Mouse (Mus musculus): ENCODE results near the gene Atg7.

The Atg7 gene

DNA sequence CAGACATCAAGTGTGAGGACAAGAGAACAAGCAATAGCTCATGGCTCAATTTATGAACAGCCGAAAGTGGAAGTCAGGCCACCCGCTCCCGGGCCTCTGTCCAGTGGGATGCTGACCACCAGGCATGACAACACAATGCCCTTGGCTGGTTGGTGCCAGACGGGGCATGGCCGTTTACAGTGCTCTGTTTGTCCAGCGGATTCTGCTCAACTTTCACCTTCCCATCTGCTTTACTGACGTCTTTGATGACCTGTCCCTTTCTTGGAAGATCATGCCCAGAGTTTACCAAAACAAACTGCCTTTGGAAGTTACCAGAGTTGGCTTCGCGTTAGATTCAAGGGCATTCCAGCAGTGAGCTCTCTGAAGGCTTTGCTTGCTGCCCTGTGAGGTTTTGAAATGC, 93.5 kb downstream of the Atg7 start:
- no peak for DNase-seq

- DNase-seq, result no peak
Measured at GRCm38 (mm10) chr6:114737181-114737580, 94.3 kb downstream of the Atg7 start.

DNA sequence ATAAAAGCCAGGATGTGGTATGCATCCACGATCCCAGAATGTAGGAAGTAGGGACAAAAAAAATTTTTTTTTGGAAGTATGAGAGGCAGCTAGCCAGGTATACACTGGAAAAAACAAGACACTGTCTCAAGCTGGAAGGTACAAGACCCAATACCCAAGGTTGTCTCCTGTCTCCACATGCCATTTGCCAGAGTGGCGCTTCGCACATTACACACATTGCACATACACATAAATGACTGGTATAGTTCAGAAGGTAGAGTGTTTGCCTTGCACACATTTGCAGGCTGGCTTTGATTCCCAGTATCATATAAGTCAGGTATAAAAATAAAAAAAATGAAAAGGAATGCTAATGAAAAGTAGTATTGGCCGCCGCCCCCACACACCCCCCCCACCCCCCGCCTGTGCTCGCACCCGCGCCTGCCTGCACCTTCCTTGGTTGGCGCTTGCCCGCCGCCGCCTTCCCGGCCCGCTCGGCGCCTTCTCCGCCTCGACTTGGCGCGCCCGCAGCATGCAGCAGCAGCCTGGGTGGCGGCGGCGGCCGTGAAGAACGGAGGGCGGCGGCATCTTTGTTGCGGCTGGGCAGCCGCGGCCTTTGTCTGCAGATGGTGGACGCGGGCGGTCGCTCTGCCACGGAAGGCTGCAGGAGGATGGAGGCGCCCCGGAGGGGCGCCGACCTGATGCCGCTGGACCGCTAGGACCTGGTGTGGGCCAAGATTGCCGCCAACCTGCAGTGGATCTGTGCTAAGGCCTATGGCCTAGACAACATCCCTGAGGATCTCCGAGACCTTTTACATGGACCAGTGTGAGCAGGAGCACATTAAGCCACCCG, 95.2 kb downstream of the Atg7 start:
- DNase-seq, result peak; percentile 9

- DNase-seq, result no peak
Measured at GRCm38 (mm10) chr6:114738760-114739112, 95.8 kb downstream of the Atg7 start.

DNA sequence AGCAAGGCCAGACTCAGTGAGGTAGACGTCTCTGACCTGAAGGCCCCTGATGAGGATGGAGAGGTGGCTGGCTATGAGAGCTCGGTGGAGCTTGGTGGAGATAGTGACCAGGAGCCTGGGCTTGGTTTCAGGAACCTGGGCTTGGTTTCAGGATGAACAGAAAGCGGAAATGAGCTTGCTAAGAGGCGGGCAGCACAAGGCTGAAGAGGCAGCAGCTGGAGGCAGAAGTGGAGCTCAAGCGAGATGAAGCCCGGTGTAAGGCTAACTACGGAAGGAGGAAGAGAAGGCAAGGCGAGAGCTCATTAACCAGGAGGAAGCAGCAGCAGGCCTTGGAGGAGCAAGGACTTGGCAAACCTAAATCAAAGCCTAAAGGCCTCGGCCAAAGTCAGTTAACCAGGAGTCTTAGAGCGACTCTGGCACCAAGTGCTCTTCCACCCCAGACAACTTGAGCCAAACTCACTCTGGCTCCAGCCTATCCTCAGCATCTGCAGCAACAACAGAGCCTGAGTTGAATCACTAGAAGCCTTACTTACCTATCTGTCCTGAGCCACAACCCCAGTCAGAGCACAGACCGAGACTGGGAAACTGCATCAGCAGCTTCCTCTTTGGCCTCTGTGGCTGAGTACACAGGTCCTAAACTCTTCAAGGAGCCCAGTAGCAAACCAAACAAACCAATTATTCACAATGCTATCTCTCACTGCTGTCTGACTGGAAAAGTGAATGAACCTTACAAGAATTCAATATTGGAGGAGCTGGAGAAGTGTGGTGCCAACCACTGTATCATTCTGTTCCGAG, 99.5 kb downstream of the Atg7 start:
- DNase-seq, result no peak

DNA sequence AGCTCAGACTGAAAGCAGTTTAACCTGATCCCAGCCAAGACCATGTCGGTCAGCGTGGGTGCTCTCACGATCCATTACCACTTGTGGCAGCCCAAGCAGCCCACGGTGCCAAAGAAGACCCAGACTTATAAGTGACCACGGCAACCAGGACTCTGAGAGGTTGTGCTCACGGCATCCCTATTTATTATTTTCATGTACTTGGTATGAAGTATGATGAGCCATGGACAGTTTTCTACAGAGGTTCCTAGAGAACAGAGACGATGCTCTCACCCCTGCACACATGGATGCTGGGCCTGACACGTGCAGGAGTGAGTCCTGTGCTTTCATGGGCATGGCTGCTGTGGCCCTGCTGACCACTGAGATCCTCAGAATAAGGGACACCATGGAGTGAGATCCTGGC, 100.2 kb downstream of the Atg7 start:
- DNase-seq, result no peak

DNA sequence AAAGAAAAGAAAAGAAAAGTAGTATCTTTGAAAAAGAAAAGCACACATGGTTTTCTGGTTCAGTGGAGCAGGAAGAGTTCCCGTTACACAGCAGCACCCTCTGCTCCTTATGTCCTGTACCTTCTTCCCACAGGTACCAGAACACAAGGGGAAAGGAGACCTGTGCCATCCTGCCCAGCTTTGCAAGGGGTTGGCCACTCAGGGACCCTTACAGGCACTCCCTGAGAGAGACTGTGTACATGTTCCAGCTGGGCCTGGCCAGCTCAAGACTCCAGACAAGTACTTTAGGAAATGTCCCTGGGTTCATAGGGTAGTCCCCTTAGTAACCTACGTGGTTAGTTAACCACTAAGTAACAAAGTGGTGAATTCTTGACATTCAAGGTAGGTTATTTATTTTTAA, 100.9 kb downstream of the Atg7 start:
- no peak for DNase-seq

DNA sequence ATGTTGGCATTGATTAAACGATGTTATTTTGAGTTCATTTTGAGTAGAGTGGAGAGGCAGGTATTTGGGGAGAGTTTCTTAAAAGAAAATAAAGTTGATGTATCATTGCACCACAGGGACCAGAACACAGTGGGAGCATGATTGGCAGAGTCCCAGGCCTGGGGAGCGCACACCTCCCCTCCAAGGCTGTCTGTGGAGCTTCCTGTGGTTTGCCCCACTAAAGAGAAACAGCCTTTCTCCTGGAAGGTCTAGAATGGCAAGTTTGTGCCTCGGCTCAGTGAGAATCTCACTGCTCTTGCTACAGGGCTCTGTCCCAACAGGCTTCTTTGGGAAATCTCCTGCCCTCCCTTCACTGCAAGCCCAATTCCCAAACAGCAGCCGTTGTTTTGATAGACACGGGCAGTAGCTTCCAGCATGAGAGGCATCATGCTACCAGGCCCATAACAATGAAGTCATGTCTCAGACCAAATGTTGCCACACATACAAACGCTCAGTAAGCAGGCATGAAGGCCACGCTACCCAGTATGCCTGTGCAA, 103.6 kb downstream of the Atg7 start:
- no peak for DNase-seq

- no peak for DNase-seq
Measured at GRCm38 (mm10) chr6:114748419-114748818, 105.5 kb downstream of the Atg7 start.

DNA sequence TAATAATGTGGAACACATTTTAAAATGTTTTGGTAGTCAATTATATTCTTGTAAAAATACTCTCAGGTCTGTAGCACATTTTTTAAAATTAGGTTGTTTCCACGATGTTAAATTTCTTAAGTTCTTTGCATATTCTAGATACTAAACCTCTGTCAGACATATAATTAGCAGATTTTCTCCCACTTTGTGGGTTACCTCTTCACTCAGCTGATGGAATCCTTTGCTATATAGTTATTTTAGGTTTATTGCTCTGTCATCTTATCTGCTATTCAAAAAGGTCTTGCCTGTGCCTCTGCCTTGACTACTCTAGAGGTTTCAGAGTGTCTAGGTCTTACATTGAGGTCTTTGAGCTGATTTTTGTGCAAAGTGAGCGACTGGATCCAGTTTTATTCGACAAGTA, 106.0 kb downstream of the Atg7 start:
- DNase-seq, result no peak

GRCm38 (mm10) chr6:114758795-114759194, 115.9 kb downstream of the Atg7 start:
- DNase-seq, result no peak

- DNase-seq, result no peak
Measured at GRCm38 (mm10) chr6:114766314-114766713, 123.4 kb downstream of the Atg7 start.

GRCm38 (mm10) chr6:114767710-114768109, 124.8 kb downstream of the Atg7 start:
- no peak for DNase-seq

GRCm38 (mm10) chr6:114770337-114770736, 127.4 kb downstream of the Atg7 start:
- DNase-seq, result no peak

- DNase-seq, result no peak
Measured at GRCm38 (mm10) chr6:114771502-114771901, 128.6 kb downstream of the Atg7 start.

- no peak for DNase-seq
Measured at GRCm38 (mm10) chr6:114775210-114775609, 132.3 kb downstream of the Atg7 start.

DNA sequence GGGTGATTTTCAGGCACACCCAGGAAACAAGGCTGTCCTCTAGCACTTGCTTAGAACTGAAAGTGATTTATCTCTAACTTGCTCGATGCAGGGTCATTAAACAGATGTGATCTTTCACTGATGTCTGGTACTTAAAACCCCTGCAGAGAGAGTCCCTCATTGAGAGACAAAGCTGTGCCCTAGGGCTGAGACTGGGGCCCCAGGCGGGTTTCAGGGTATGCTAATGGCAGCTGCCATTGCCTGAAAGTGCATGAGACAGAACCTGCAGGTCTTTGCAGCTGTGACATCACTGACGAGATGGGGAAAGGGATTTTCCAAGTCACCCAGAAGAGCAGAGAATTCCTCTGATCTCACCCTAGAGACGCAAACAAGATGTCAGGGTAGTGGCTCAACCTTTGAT, 135.0 kb downstream of the Atg7 start:
- no peak for DNase-seq

DNA sequence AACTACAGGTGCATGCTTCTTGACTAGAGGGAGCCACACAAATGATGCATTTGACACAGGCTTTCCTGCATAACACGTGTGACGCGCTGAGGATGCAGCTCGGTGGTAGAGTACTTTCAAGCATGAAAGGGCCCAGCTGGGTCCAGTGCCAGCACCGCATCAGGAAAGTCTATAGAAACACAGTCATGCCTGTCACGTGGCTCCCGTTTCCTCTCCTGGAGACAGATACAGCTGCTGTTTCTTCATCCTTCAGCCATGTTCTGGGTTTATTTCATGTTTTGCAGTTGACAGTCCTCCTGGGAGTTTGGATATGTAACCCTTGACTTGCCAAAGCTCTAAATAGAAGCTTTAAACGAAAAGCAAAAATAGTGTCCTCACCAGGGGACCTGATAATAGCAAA, 135.8 kb downstream of the Atg7 start:
- no peak for DNase-seq

GRCm38 (mm10) chr6:114780583-114780982, 137.7 kb downstream of the Atg7 start:
- DNase-seq, result no peak

DNA sequence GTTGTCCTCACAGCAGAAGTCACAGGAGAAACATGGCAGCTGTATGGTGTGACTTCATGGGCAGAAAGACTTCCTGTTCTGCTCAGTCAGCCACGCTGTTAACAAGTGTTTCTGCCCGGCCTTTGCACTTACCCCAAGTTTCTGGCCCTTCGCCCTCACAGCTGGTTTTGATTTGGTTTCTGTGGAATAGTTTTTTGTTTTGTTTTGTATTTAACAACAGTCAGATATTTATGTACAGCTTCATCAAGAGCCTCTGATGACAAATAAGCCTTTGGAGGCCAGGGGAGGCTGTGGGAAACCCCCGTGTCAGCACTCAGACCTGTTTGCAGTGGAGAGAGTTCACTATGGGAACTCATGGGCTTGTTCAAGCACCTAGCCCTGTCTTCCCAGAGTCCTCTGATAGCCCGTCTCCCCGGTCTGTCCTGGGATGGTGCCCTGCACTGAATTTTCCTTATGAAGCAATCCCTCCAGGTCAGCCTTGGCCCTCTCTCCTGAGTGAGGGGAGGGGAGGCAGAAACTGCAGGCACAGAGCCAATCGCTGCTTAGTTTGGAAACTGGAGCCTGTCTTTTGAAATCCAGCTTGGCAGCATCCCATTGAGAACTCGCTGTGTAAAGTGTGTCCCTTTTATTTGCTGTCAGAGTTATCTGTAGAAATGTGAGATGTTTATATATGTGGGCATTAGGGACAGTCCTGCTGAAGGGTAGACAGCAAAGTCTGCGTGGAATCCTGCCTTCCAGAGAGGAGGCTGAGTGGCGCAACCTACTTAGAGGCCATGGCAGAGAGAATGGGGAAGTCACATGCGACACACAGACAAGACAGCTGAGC, 138.7 kb downstream of the Atg7 start:
- no peak for DNase-seq

- DNase-seq, result no peak
Measured at GRCm38 (mm10) chr6:114782486-114782885, 139.6 kb downstream of the Atg7 start.

DNA sequence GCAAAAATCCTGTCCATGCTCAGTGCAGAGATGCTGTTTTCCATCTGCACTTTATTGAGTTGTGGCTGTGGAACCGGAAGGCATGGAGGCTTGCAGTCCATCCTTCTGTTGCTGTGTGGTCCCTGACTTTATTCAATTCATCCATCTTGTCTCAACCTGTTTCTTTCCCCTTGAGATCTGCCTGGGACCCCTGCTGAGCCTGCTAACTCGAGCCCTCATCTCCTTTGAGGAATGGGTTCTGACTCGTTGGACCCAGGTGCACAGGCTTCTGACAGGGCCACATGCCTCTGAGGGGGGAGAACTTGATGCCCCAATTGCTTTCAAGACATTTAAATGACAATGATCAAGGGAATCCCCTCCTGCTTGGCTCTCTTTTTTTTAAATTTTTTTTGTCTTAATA, 143.6 kb downstream of the Atg7 start:
- DNase-seq, result no peak

DNA sequence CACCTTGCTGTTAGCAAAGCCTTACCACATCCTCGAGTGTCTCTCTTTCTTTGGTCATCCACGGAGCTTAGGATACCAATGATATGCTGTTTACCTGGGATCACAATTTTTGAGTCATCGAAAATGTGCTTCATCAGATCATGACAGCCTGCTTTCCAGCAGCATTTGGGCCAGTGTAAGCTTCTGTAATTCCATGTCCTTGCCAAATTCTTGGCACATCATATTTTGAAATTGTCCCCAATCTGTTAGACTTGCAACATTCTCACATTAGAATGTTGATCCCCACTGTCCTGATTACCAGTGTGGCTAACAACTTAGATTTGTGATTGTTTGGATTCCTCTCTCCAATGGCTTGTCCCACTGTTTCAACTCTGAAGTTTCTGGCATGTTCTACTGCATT, 144.7 kb downstream of the Atg7 start:
- DNase-seq, result no peak

All from cerebellum, adult 11 months (tissue).